Mouse (Mus musculus) right cerebral cortex, postnatal 14 days (tissue): Measurements from ENCODE around the gene A430078G23Rik.
A peak's percentile ranks its signal among the peaks of the same experiment; 100 is the strongest.

Source experiments
- DNase-seq: peaks from one replicate; pipeline ENCODE4 v3.0.0; 2022

A430078G23Rik gene

DNA sequence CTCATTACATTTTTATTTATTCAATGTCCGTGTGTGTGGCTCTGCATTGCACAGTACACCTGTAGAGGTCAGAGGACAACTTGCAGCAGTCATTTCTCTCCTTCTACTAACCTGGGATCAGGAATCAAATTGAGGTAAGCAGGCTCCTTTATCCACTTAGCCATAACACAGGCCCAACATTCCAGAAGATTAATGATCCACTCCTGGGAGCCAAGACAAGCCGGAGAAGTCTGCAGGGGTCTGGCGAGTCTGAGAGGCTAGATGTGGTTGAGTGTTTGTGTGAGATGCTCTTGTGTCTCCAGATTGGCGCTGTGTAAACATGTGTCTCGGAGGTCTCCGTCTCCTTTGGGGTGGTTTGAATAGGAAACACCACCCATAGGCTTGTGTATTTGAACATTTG lies 2.5 kb upstream of the A430078G23Rik start:
- no peak for DNase-seq

DNA sequence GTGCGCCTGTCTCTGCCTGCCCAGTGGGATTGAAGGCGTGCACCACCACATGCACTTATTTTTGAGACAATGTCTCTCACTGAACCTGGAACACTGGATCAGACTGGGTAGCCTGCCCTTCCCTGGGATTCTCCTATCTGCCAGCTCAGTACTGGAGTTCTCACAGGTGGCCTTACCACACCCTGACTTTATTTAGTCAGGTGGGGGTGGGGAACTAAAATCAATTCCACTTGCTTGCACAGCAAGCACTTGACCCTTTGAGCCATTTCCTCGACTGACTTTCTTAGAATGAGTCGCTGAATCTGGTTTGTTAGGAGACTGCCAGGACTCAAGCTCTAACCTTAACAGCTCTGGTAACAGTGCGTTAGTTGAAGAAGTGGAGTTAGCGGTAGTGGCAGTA lies 500 bp upstream of the A430078G23Rik start:
- DNase-seq = no peak

GRCm38 (mm10) chr8:3353811-3354442 lies 712 bp downstream of the A430078G23Rik start:
- no peak for DNase-seq

DNA sequence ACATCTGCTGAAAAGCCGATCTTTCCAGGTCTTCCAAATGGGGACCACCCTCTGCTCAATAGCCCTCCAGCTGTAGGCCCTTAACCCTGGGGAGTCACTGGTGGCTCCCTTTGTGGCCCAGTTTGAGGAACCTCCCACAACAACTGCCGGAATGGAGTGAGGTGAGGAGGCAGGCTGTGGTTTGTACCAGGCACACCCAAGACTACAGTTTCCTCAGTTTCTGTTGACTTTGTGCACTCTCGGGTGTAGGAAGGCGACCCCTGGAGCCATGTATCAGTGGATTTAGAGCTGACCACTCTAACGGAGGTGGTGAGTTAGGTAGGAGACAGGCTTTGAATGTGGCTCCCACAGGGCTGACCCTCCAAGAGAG lies 1.2 kb downstream of the A430078G23Rik start:
- DNase-seq = no peak

GRCm38 (mm10) chr8:3355586-3355985 lies 2.4 kb downstream of the A430078G23Rik start:
- no peak for DNase-seq

GRCm38 (mm10) chr8:3358060-3358459 lies 4.8 kb downstream of the A430078G23Rik start:
- DNase-seq = peak; percentile 87

DNA sequence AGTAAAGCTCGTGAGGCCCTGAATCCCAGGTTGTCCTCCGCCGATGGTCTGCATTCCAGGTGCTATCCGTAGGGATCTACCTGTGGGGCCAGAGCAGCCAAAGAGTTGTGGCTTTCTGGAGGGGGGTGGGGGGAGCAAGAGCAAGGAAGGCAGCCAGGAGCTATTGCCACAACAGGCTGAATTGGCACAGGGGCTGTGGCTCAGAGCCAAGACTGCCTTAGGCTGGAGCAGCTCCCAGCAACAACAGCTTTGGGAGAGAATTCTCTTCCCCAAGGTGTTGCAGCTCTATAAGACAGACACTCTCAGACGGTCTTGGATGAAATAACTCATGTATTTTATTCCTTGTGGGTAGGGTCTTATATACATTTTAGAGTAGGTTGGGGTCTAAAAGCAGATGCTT lies 13.9 kb downstream of the A430078G23Rik start:
- peak; percentile 30 for DNase-seq

GRCm38 (mm10) chr8:3368091-3368490 lies 14.9 kb downstream of the A430078G23Rik start:
- DNase-seq = no peak

- no peak for DNase-seq
These were observed 22.5 kb downstream of the A430078G23Rik start for GRCm38 (mm10) chr8:3375748-3376147.

DNA sequence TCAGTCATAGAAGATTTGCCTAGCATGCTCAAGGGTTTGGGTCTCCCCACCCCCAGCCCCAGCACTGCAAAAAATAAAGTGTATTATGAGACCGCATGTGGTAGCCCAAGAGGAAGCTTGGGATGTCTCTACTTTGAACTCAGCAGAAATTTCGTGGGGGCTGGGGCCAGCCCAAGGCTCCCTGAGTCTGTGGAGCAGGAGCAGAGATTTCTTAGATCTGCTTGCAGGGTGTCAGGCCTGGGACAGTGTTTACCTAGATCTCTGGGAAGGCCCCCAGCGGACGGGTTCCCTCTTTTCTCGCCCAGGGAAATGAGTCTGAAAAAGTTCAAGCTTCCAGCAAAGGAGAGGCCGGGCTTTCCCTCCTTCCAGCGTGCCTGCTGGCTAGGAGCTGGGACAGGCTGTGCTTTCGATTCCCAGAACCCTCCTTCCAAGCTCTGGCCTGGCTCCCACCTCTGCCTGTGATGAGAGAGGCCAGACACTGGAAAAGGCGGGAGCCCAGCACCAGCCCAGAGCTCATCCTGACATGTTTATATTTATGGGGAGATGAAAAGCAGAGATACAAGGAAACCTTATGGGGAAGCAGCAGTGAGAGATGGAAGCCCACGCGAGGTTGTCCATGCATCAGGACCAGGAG lies 23.5 kb downstream of the A430078G23Rik start:
- no peak for DNase-seq

DNA sequence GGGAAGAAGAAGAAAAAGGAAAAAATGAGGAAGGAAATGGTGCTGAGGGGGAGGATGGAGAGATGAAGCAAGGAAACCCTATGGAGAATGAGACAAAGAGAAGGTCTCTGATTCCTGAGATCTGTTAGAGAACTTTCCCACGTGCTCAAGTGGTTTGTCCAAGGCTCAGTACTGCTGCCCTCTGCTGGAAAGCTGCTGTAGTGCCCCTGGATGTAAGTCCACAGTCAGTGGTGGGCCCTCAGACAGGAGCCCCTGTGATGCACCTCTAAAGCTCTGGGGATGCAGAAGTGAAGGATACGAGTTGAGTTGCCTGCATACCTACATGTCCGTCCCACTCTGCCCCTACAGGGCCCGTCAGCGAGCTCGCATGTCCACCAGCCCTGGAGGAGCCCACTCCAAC lies 34.1 kb downstream of the A430078G23Rik start:
- peak; percentile 70 for DNase-seq

- DNase-seq = no peak
These were observed 35.5 kb downstream of the A430078G23Rik start for GRCm38 (mm10) chr8:3388591-3389338.

GRCm38 (mm10) chr8:3389506-3389905 lies 36.3 kb downstream of the A430078G23Rik start:
- DNase-seq = no peak

DNA sequence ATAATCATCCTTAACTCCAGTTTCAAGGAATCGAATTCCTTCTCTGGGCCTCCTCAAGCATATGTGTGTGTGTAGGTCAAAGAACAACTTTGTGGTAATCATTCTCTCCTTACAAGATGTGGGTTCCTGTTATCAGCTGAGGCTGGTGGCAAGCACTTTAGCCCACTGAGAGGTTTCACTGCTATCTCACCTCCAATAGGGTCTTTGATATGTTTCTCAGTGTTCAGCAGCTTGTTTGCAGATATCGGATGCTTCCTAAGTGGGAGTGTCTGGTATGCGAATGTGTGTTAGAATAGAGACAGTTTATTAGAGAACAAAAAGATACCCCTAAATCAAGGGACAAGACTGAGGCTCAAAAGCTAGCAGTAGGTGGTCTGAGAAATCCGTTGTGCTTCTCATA lies 39.1 kb downstream of the A430078G23Rik start:
- DNase-seq = no peak

- peak; percentile 78 for DNase-seq
These were observed 39.8 kb downstream of the A430078G23Rik start, which contains the start of gene Arhgef18 for GRCm38 (mm10) chr8:3392771-3393710. TSS of gene Arhgef18 (plus strand) at chr8:3393006.

GRCm38 (mm10) chr8:3394600-3394999 lies 41.4 kb downstream of the A430078G23Rik start:
- no peak for DNase-seq

GRCm38 (mm10) chr8:3395246-3395645 lies 42.0 kb downstream of the A430078G23Rik start:
- DNase-seq = no peak

DNA sequence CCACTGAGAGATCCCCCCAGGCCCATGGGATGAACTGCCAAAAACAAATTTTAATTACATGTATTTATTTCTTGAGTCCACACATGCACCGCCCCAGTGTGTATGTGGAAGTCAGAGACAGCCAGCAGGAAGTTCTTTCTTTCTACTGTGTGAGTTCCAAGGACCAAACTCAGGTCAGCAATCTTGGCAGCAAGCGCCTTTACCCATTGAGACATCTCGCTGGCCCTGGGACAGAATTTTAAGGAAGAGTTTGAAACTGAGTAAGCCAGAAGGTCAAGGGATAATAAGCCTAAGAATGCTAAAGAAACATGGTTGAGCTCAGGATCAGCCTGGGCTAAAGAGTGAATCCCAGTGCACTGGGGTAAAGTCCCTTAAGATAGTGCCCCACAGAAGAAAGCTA lies 44.4 kb downstream of the A430078G23Rik start:
- DNase-seq = no peak

- DNase-seq = no peak
These were observed 47.3 kb downstream of the A430078G23Rik start for GRCm38 (mm10) chr8:3400509-3400908.

- DNase-seq = no peak
These were observed 54.2 kb downstream of the A430078G23Rik start for GRCm38 (mm10) chr8:3407417-3407816.

- DNase-seq = no peak
These were observed 57.9 kb downstream of the A430078G23Rik start for GRCm38 (mm10) chr8:3411085-3411484.

- DNase-seq = no peak
These were observed 58.7 kb downstream of the A430078G23Rik start for GRCm38 (mm10) chr8:3411901-3412301.

DNA sequence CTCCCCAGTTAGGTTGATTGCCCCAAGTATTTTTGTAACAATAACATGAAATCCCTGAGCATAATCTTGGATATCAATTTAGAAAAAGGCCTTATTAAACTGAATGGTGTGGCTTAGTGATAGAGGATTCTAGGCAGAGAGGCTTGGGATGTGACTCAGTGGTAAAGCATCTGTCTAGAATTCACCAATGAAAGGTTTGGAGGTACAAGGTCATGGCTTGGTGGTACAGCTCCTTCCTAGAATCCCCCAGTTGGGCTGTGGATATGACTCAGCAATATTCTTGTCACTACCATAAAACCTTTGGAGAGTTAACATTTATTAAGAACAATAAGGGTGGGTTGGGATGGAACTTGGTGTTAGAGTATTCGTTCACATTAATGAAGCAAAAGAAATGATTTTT lies 59.6 kb downstream of the A430078G23Rik start:
- DNase-seq = no peak
